8 mouse cellular contexts compared by ENCODE assay signal in genomic region chr3:93445165-93445705, GRCm38 (mm10). TPM values are rescaled to one million over a fixed set of nuclear protein-coding genes. Genes with fewer than 3 reads are reported as not detected.
DNase-seq lines count a peak whose midpoint lies in the region; ATAC-seq and TF ChIP-seq lines count a peak whose summit lies in the region.

No protein-coding gene starts in this region.

- H3K4me3 ChIP-seq in testis, adult 2 months (ENCODE audit: control insufficient read depth, low read depth, low read length): peak overlapping the region; percentile 85
- peak overlapping the region; percentile 59 for H3K4me3 ChIP-seq in embryonic facial prominence, embryonic 15.5 days (replicated peaks)
- H3K4me3 ChIP-seq in hindbrain, embryonic 11.5 days (ENCODE audit: low read depth, low read length): peak overlapping the region; percentile 54

- no peaks in the 10 kb centered on the region for H3K9me3 ChIP-seq in embryonic facial prominence, embryonic 15.5 days (replicated peaks)
- no peaks in the 10 kb centered on the region for H3K9me3 ChIP-seq in hindbrain, embryonic 11.5 days (ENCODE audit: control insufficient read depth, low read length)

- TF ChIP-seq CTCF in testis, adult 2 months (IDR thresholded peaks at IDR 0.05; ENCODE audit: control insufficient read depth, insufficient read depth, insufficient replicate concordance, low read depth, low read length): no peak

- peaks cover 4% of the 10 kb centered on the region; the same call in 1 of the 2 replicates for H3K27me3 ChIP-seq in testis, adult 2 months (ENCODE audit: control insufficient read depth, insufficient read depth, low read length)
- H3K27me3 ChIP-seq in embryonic facial prominence, embryonic 15.5 days: peaks cover 37% of the 10 kb centered on the region
- H3K27me3 ChIP-seq in hindbrain, embryonic 11.5 days (ENCODE audit: control insufficient read depth, insufficient read depth, low read length): peaks cover 33% of the 10 kb centered on the region

- no peak overlapping the region for H3K27ac ChIP-seq in testis, adult 2 months (ENCODE audit: control insufficient read depth, insufficient read depth, low read depth, low read length)
- peak overlapping the region; percentile 73; the same call in 1 of the 2 replicates for H3K27ac ChIP-seq in embryonic facial prominence, embryonic 15.5 days (replicated peaks)
- H3K27ac ChIP-seq in hindbrain, embryonic 11.5 days (ENCODE audit: low read depth, low read length): no peak overlapping the region

- TF ChIP-seq POLR2A in testis, adult 2 months (IDR thresholded peaks at IDR 0.05; ENCODE audit: control insufficient read depth, low read depth, low read length): no peak

- under 1% methylated on average over 36 of the region's 36 CpGs for WGBS in embryonic facial prominence, embryonic 15.5 days
- under 1% methylated on average over 36 of the region's 36 CpGs for WGBS in hindbrain, embryonic 11.5 days

- H3K4me1 ChIP-seq in testis, adult 2 months (ENCODE audit: control insufficient read depth, insufficient read depth, low read length): peaks cover 27% of the 10 kb centered on the region
- peaks cover 40% of the 10 kb centered on the region for H3K4me1 ChIP-seq in embryonic facial prominence, embryonic 15.5 days
- 0 out of 2 replicates have a peak, but pooled peaks cover 4% of the 10 kb centered on the region for H3K4me1 ChIP-seq in hindbrain, embryonic 11.5 days (replicated peaks; ENCODE audit: control insufficient read depth, insufficient read depth, low read length)

- H3K9ac ChIP-seq in embryonic facial prominence, embryonic 15.5 days: 0 out of 2 replicates have a peak overlapping the region, but pooled peaks have one; percentile 18
- peak overlapping the region; percentile 1; the same call in 1 of the 2 replicates for H3K9ac ChIP-seq in hindbrain, embryonic 11.5 days (ENCODE audit: low read depth, low read length)

- peak overlapping the region; percentile 95 for H3K4me2 ChIP-seq in embryonic facial prominence, embryonic 15.5 days (replicated peaks)
- peak overlapping the region; percentile 75 for H3K4me2 ChIP-seq in hindbrain, embryonic 11.5 days (replicated peaks; ENCODE audit: low read depth, low read length)

- ATAC-seq in embryonic facial prominence, embryonic 15.5 days (ENCODE audit: insufficient number of reproducible peaks, low FRiP score, low TSS enrichment, low read depth): no peak
- ATAC-seq in hindbrain, embryonic 11.5 days (ENCODE audit: low FRiP score): no peak; the same call in 1 of the 2 replicates

- H3K36me3 ChIP-seq in testis, adult 2 months (ENCODE audit: control insufficient read depth, insufficient read depth, low read length): no peaks in the 10 kb centered on the region
- H3K36me3 ChIP-seq in embryonic facial prominence, embryonic 15.5 days: no peaks in the 10 kb centered on the region
- no peaks in the 10 kb centered on the region for H3K36me3 ChIP-seq in hindbrain, embryonic 11.5 days (ENCODE audit: control insufficient read depth, insufficient read depth, low read length)

- DNase-seq in testis, postnatal 10 days (ENCODE audit: low spot score): no peak
- peak; percentile 67 for DNase-seq in hindbrain, embryonic 11.5 days (ENCODE audit: low spot score)
- DNase-seq in layer of hippocampus, postnatal 25 days (ENCODE audit: extremely low spot score in 1 of 2, low spot score in 1 of 2): peak; percentile 6 to 10
- DNase-seq in lung, postnatal 4 days: peak; percentile 27 to 42
- DNase-seq in right cerebral cortex, postnatal 4 days: peak; percentile 24
- DNase-seq in spleen, postnatal 4 days (ENCODE audit: low spot score in 2 of 2): no peak

RNA-seq across cellular contexts. Expression of gene Tchh, which starts 3.1 kb away (rescaled TPM):
- polyA plus RNA-seq in testis, adult 2 months (2012; rRNA removed): 0.21 and 0.22 TPM in 2 replicates
- polyA plus RNA-seq in embryonic facial prominence, embryonic 15.5 days (2015; fragmentation: Nextera tagmentation; extraction: Ambion mirVana): 21.3 and 45.7 TPM in 2 replicates
- 0.86 and 1.3 TPM in 2 replicates for polyA plus RNA-seq in hindbrain, embryonic 11.5 days (2014; fragmentation: Nextera tagmentation; extraction: Ambion mirVana)
- under 1 TPM; 0.81 to 0.92 TPM for total RNA-seq in layer of hippocampus, postnatal 25 days (2021)

RNA-seq across cellular contexts. Expression of gene Tchhl1, which starts 23.3 kb away (rescaled TPM):
- not detected in 2 replicates for polyA plus RNA-seq in testis, adult 2 months (2012; rRNA removed)
- 1.3 and 1.7 TPM in 2 replicates for polyA plus RNA-seq in embryonic facial prominence, embryonic 15.5 days (2015; fragmentation: Nextera tagmentation; extraction: Ambion mirVana)
- polyA plus RNA-seq in hindbrain, embryonic 11.5 days (2014; fragmentation: Nextera tagmentation; extraction: Ambion mirVana): not detected in 2 replicates
- not detected for total RNA-seq in layer of hippocampus, postnatal 25 days (2021)

RNA-seq across cellular contexts. Expression of gene Rptn, which starts 51.7 kb away (rescaled TPM):
- polyA plus RNA-seq in testis, adult 2 months (2012; rRNA removed): not detected in 2 replicates
- polyA plus RNA-seq in embryonic facial prominence, embryonic 15.5 days (2015; fragmentation: Nextera tagmentation; extraction: Ambion mirVana): 18.8 and 22.8 TPM in 2 replicates
- polyA plus RNA-seq in hindbrain, embryonic 11.5 days (2014; fragmentation: Nextera tagmentation; extraction: Ambion mirVana): not detected in 2 replicates
- total RNA-seq in layer of hippocampus, postnatal 25 days (2021): not detected

Comparison
In these comparisons a context has a peak if more than half of its experiments do, and no peak if none do; other contexts are left out.
1. DNase-seq: peak in hindbrain, embryonic 11.5 days (single experiment), layer of hippocampus, postnatal 25 days (2 of 2), lung, postnatal 4 days (2 of 2) and right cerebral cortex, postnatal 4 days (single experiment); none in testis, postnatal 10 days (single experiment) and spleen, postnatal 4 days (0 of 2).
2. RNA of gene Rptn, which starts 51.7 kb away (polyA plus RNA-seq): 18.8 to 22.8 TPM in embryonic facial prominence, embryonic 15.5 days; not detected in testis, adult 2 months and not detected in hindbrain, embryonic 11.5 days; every median in the first group is over 10 times any median in the second.
3. Peak in every context shown above with its lines, with median percentiles within 50 percentile points of each other: H3K4me3 ChIP-seq.